Comparison of ENCODE assay signal across 16 mouse cellular contexts in the genomic region with DNA sequence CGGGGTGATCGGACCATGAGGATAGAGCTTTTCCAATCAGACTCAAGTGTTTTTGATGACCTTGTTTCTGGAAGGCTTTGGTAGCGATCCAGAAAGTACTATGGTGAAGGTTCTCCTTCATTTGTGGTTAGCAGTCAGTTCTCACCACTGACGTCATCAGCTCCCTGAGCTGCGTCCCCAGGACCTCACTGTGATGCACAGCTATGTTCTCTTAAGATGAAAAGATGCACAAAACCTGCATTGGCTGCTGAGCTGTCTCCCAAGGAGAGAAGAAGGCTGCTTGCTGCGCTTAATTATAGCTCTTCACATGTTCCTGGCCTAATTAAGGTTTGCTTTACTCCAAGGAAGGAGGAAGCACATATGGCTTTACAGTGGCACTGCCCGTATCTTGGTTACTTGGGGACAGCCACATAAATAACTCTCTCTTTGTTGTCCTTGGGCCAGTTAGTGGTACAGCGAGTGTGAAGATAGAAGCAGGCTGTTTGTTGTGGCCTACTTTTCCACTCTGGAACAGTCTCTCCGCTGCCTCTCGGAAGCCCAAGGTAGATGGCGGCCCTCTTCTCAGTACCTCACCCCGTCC. TPM values are rescaled to one million over a fixed set of nuclear protein-coding genes. Genes with fewer than 3 reads are reported as not detected.
DNase-seq lines count a peak whose midpoint lies in the region; ATAC-seq lines count a peak whose summit lies in the region.
"Had no signal": no experiment of that assay in that cellular context is flagged by ENCODE, and none has a peak within 500 bp of the region (broad histone marks: within the 10 kb centered on the region; RNA-seq: fewer than 3 reads in every experiment).

No protein-coding gene starts in this region.

- H3K4me3 ChIP-seq in hindbrain, embryonic 15.5 days, result no peak overlapping the region
- H3K4me3 ChIP-seq in hindbrain, embryonic 14.5 days (replicated peaks; ENCODE audit: low read length), result no peak overlapping the region
- H3K4me3 ChIP-seq: embryonic facial prominence, embryonic 10.5 days; heart, embryonic 15.5 days; neural tube, embryonic 15.5 days had no signal

- H3K27ac ChIP-seq in hindbrain, embryonic 15.5 days (replicated peaks), result 0 out of 2 replicates have a peak overlapping the region, but pooled peaks have one; percentile 5
- no peak overlapping the region for H3K27ac ChIP-seq in hindbrain, embryonic 14.5 days
- H3K27ac ChIP-seq: embryonic facial prominence, embryonic 10.5 days; heart, embryonic 15.5 days; kidney, postnatal 0 days; neural tube, embryonic 15.5 days had no signal

- H3K9me3 ChIP-seq in hindbrain, embryonic 15.5 days, result no peaks in the 10 kb centered on the region
- no peaks in the 10 kb centered on the region for H3K9me3 ChIP-seq in hindbrain, embryonic 14.5 days (ENCODE audit: control insufficient read depth, low read length)
- H3K9me3 ChIP-seq: embryonic facial prominence, embryonic 10.5 days; heart, embryonic 15.5 days; neural tube, embryonic 15.5 days had no signal

- WGBS in hindbrain, embryonic 15.5 days, result 88% methylated on average over 12 of the region's 12 CpGs
- 95% methylated on average over 12 of the region's 12 CpGs for WGBS in hindbrain, embryonic 14.5 days

- no peak for ATAC-seq in hindbrain, embryonic 15.5 days (ENCODE audit: low FRiP score, low read depth)
- ATAC-seq in hindbrain, embryonic 14.5 days (ENCODE audit: low FRiP score), result no peak
- ATAC-seq in monocyte, adult 5-6 weeks (replicated peaks; ENCODE audit: insufficient number of reproducible peaks, low FRiP score, low TSS enrichment, poor library complexity, severe bottlenecking), result no peak
- ATAC-seq: inflammation-experienced regulatory T-cells, adult 6 months; midbrain, embryonic 16.5 days had no signal

- DNase-seq in hindbrain, embryonic 14.5 days (ENCODE audit: low spot score), result no peak
- peak; percentile 69 for DNase-seq in right cerebral cortex, adult 18-20 months
- no peak for DNase-seq in right cerebral cortex, postnatal 14 days
- peak; percentile 22 to 50 for DNase-seq in left cerebral cortex, adult 18-20 months (ENCODE audit: low spot score in 2 of 2)
- DNase-seq in right cerebral cortex, postnatal 36 days (ENCODE audit: low spot score in 2 of 2), result peak; percentile 36 to 77
- DNase-seq: adrenal gland, adult 2 months; gastrocnemius, postnatal 36 days had no signal

- peaks cover 11% of the 10 kb centered on the region; the same call in 1 of the 2 replicates for H3K4me1 ChIP-seq in hindbrain, embryonic 15.5 days (replicated peaks)
- H3K4me1 ChIP-seq in hindbrain, embryonic 14.5 days (replicated peaks; ENCODE audit: control insufficient read depth, insufficient read depth, low read length), result peaks cover 5% of the 10 kb centered on the region; the same call in 1 of the 2 replicates

- H3K27me3 ChIP-seq in hindbrain, embryonic 15.5 days, result no peaks in the 10 kb centered on the region
- H3K27me3 ChIP-seq in hindbrain, embryonic 14.5 days (ENCODE audit: control insufficient read depth, insufficient read depth, low read length), result no peaks in the 10 kb centered on the region
- H3K27me3 ChIP-seq: CH12.LX; heart, embryonic 15.5 days; neural tube, embryonic 15.5 days had no signal

- H3K36me3 ChIP-seq in hindbrain, embryonic 15.5 days, result no peaks in the 10 kb centered on the region
- H3K36me3 ChIP-seq in hindbrain, embryonic 14.5 days (replicated peaks; ENCODE audit: control insufficient read depth, insufficient read depth), result peaks cover under 1% of the 10 kb centered on the region; the same call in 1 of the 2 replicates
- H3K36me3 ChIP-seq: heart, embryonic 15.5 days; neural tube, embryonic 15.5 days had no signal

- H3K9ac ChIP-seq in hindbrain, embryonic 15.5 days, result no peak overlapping the region
- H3K9ac ChIP-seq in hindbrain, embryonic 14.5 days, result no peak overlapping the region
- H3K9ac ChIP-seq: heart, embryonic 15.5 days; neural tube, embryonic 15.5 days had no signal

- H3K4me2 ChIP-seq in hindbrain, embryonic 15.5 days, result no peak overlapping the region
- H3K4me2 ChIP-seq in hindbrain, embryonic 14.5 days (replicated peaks), result no peak overlapping the region
- H3K4me2 ChIP-seq: heart, embryonic 15.5 days; neural tube, embryonic 15.5 days had no signal

RNA-seq across cellular contexts. Expression of a gene that starts 50.5 kb away (rescaled TPM):
- 62.3 and 67.1 TPM in 2 replicates for polyA plus RNA-seq in hindbrain, embryonic 15.5 days (2015; fragmentation: Nextera tagmentation; extraction: Ambion mirVana)
- polyA plus RNA-seq in hindbrain, embryonic 14.5 days (2014; fragmentation: Nextera tagmentation; extraction: Ambion mirVana), result 73.5 and 79.3 TPM in 2 replicates
- 10 to 100 TPM; 63.7 to 64.2 TPM for total RNA-seq in left cerebral cortex, adult 18-20 months (2021)
- total RNA-seq in monocyte, adult 5-6 weeks (2017), result 127 to 171 TPM (median 154 TPM) in 3 replicates

Comparison
In these comparisons a context has a peak if more than half of its experiments do, and no peak if none do; other contexts are left out.
1. DNase-seq: peak in right cerebral cortex, adult 18-20 months (single experiment), left cerebral cortex, adult 18-20 months (2 of 2) and right cerebral cortex, postnatal 36 days (2 of 2); none in hindbrain, embryonic 14.5 days (single experiment) and right cerebral cortex, postnatal 14 days (single experiment).